Mouse (Mus musculus) regulatory T cell (primary cell): ENCODE data around the gene Map4.

Experiments used
- in situ Hi-C: fragments of 300-600 bp; cut with MboI, MseI; formaldehyde crosslinking; loops from one replicate; pipeline ENCODE4 v1.15.1; 2025; ENCODE audit warnings: high pct_unique_total_duplicates

Gene Map4

DNA sequence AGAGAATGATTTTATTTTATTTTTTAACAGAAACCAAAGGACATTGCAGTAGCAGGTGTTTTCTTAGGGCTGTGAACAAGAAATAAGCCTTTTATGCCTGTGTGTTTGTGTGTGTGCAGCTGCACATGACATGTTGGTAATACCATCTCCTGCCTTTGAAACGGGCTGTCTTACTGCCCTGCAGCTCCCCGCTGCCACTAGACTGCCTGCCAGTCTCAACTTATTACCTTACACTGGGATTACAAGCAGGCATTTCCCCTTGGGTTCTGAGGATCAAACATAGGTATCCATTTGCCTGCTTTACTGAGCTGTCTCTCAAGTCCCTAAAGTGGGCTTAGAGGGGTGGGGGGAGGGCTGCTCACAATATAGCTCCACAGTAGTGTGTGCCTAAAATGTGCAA lies 129.5 kb downstream of the Map4 start:
- in situ Hi-C loops = no loop called here

GRCm38 (mm10) chr9:110062405-110062804 lies 131.1 kb downstream of the Map4 start:
- in situ Hi-C loops = no loop called here

DNA sequence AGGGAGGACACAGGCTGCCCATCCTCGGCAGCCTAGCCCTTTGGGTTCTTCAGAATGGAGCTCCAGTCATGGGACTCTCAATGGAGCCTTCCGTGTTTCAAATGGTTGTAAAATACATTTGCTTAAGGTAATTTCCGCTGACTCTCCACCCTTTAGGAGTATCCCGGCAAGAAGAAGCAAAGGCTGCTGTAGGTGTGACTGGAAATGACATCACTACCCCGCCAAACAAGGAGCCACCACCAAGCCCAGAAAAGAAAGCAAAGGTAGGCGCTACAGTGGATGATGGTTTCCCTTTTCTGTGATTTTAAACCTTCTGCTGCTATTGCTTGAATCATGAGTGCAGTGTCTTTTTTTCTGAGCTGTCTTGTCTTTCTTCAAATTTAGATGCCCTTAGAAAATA lies 131.6 kb downstream of the Map4 start:
- in situ Hi-C loops = no loop called here

DNA sequence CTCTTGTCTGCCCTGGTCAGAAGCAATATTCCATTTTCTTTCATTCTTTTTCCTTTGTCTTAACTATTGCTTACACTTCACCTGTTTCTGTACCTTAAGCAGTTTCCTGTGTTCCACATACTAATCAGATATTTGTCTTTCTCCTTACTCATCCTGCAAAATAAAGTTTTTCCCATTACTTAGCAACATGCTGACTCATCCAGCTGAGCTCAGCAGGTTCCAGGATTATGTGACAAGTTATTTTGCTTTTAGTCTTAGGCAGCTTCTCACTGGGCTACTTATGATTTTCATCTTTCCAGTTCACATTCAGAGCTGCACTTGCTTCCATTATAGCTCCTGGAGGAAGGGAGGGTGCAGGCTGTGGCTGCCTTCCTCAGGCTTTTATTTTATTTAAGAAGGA lies 133.4 kb downstream of the Map4 start:
- in situ Hi-C loops = no loop called here

DNA sequence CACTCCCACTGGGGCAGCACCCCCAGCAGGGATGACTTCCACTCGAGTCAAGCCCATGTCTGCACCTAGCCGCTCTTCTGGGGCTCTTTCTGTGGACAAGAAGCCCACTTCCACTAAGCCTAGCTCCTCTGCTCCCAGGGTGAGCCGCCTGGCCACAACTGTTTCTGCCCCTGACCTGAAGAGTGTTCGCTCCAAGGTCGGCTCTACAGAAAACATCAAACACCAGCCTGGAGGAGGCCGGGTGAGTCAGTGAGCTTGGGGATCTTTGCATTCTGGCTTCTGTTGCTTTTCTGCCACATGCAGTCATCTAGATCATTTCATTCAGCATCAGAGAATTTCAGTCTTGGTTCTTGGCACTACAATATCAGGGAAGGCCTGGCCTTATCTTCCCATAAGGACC lies 137.5 kb downstream of the Map4 start:
- in situ Hi-C loops = no loop called here

DNA sequence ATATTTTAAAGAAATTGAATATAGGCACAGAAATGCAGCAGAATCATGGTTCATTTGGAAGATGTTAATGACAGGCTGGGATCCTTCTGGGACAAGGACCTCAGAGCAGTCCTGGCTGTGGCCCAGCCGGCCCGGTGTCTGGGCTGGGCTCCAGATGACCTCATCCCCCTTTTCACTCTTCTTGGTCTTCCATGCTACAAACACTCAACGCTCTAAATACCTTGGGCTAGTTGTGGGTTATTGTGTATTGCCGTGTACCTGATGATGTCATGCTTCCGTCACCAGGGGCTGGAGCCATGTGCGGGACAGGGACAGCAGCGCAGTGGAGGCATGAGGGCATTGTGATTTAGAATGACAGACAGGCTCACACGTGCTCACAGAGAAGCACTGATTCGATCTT lies 139.1 kb downstream of the Map4 start:
- in situ Hi-C loops = loop anchor here (5.0 to 10.0 kb wide), 2 partner anchors 88 to 176 kb away; no protein-coding TSS in a partner anchor

DNA sequence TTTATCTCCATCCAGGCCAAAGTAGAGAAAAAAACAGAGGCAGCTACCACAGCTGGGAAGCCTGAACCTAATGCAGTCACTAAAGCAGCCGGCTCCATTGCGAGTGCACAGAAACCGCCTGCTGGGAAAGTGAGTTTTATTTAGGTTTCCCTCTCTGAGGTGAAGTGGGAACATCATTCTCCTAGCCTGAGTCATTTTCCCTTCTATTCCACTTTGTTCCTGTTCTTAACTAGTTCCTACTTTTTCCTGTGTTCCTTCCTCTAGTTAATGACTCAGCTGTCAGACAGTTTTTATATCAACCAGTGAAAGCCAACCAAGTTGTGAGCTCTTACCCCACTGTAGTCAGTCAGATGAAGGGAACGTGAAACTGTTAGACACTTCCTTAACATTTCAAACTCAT lies 139.8 kb downstream of the Map4 start:
- in situ Hi-C loops = loop anchor here (5.0 to 10.0 kb wide), 2 partner anchors 89 to 176 kb away; no protein-coding TSS in a partner anchor

DNA sequence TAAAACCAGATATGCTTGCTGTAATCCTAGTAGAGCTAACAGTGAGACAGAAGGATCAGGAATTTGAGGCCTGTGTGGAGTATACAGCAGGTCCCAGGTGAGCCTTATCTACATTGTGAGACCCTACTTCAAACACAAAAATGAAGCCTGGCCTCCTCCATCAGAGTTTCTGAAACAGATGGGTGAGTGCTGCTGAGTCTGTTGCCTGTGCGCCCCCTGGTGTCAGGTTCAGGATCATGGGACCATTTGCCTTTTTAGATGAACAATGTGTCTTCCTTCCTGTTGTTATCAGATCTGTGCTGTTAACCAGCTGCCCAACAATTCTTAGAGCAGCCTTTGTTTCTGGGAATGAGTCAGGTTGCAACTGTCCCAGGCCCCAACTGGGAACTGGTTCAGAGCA lies 140.6 kb downstream of the Map4 start:
- in situ Hi-C loops = loop anchor here (5.0 to 10.0 kb wide), 2 partner anchors 90 to 177 kb away; no protein-coding TSS in a partner anchor

DNA sequence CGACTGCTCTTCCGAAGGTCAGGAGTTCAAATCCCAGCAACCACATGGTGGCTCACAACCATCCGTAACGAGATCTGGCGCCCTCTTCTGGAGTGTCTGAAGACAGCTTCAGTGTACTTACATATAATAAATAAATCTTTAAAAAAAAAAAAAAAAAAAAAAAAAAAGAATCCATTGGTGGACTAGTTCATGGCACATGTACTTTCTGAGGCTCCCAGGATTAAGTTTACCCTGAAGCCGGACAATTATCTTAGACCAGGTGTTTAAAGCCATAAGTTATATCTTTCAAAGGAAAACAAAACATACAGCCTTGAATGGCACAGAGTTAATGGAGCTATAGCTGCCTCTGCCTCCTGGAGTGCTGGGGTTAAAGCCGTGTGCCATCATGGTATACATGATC lies 145.2 kb downstream of the Map4 start:
- in situ Hi-C loops = loop anchor here (10.0 kb wide), 1 partner anchor 182 kb away; no protein-coding TSS in a partner anchor

- in situ Hi-C loops = no loop called here
Measured at GRCm38 (mm10) chr9:110081066-110081465, 149.8 kb downstream of the Map4 start.

DNA sequence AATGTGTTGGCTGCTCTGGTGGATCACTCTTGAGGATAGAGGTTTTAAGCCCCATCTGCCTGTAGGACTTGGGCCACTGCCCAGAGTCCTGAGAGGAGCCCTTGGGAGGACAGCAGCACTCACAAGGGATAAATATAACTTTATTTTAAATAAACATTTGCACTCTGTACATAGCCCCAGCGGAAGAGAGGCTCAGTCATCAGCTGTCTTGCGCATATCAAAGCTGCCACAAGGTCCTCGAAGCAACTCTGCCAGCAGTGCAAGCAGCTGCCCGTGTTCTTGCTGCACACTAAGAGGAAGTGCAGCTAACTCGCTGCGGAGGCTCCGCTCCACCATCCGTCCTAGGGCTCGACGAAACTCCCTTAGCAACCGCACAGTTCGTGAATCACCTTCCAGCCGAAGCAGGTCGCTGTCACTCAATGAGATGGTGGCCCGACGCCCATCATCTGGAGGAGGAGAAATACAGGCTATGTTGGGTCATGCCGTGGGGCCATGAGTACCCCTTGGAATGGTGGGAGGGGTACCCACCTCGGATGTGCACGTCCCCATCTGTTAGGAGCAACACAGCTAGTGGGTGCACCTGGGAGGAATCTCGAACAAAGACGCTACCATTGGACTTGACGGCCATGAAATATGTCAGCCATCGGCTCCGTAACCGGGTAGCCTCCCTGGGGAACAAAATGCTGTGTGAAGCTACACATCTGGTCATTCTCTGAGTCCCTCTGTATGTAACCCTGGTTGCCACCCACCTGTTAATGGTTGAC lies 153.1 kb downstream of the Map4 start:
- in situ Hi-C loops = no loop called here

- in situ Hi-C loops = no loop called here
Measured at GRCm38 (mm10) chr9:110085693-110086092, 154.4 kb downstream of the Map4 start.

- in situ Hi-C loops = no loop called here
Measured at GRCm38 (mm10) chr9:110093303-110093702, 162.0 kb downstream of the Map4 start.

DNA sequence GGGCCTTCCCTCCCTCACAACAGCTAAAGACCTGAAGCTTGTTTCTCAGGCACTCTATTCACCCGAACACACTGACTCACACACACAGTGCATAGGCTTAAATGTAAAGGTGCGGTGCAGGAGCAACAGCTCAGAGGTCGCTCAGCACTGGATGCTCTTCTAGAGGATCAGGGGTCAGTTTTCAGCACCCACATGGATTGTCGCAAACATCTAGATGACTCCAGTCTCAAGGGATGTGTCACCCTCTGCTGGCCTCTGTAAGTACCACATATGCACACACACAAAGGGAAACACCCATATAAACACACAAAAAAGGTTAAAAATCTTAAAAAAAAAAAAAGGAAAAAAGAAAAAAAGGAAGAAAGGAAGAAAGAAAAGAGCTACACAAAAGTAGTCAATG lies 163.5 kb downstream of the Map4 start:
- in situ Hi-C loops = no loop called here

GRCm38 (mm10) chr9:110097791-110098190 lies 166.5 kb downstream of the Map4 start:
- in situ Hi-C loops = no loop called here

- in situ Hi-C loops = no loop called here
Measured at GRCm38 (mm10) chr9:110100627-110101600, 169.7 kb downstream of the Map4 start.

GRCm38 (mm10) chr9:110116353-110116976 lies 185.2 kb downstream of the Map4 start:
- in situ Hi-C loops = no loop called here

DNA sequence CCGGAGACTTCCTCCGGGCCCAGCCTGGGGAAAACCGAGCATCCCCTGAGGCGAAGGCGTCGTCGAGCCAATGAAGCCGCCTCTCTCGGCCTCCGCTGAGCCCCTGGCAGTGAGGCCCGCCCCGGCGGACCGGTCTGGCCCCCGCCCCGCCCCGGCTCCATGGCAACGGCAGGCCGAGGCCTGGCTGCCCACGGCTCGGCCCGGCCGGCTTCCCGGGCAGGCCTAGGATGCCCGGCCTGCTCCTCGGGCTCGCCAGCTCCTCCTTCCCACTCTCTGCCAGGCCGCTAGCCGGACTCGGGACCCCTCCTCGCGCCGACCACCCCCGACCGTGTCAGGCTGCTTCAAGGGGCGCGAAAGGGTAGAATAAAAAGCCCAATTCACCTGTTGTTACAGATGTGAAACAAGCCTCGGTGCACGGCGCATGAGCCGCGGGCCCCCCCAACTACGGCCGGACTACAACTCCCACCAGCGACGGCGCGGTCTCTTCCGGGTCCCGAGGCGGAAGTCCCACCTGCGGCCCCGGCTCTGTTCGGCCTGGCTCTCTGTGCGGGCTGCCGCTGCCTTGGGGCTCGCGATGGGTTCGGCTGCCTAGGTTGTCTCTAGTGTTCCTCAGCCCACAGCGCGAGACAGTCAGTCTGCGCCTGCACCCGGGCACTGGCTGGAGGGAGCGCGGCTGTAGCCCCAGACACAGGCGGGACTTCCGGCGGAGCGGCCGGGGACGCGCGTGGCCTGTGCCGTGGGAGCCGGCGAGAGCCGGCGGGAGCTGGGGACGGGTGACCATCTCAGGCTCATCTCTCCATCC lies 185.9 kb downstream of the Map4 start, which contains the start of gene Smarcc1:
TSS of gene Smarcc1 (plus strand) at position 732 of the 802 bp plus-strand sequence.
- in situ Hi-C loops = no loop called here

DNA sequence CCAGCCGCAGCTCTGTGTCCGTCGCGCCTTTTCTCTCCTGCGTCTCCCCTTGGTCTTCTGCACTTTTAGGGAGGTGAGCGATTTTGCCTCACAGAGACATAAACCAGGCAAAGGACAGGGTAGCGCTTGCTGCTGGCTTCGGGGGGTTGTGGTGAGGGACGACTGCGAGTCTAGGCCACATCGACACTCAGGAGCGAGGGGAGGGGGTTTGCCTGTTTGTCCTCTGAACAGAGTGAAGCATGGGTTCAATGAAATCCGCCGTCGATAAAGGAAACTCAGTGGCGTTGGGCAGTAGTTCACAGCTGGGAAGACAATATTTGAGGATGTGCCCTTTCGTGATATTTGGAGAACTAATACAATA lies 186.5 kb downstream of the Map4 start, which contains the start of gene Dhx30:
TSS of gene Dhx30 (minus strand) at position 52 of the 361 bp plus-strand sequence.
- in situ Hi-C loops = no loop called here

GRCm38 (mm10) chr9:110118249-110118648 lies 187.0 kb downstream of the Map4 start:
- in situ Hi-C loops = no loop called here

- in situ Hi-C loops = no loop called here
Measured at GRCm38 (mm10) chr9:110121424-110121823, 190.2 kb downstream of the Map4 start.
